Mouse (Mus musculus): ENCODE measurements around the gene Sp110. TPM values are rescaled to one million over a fixed set of nuclear protein-coding genes. Genes with fewer than 3 reads are reported as not detected.

The Sp110 gene
- 0.91 and 1.1 TPM in 2 replicates for polyA plus RNA-seq (2012; rRNA removed)

GRCm38 (mm10) chr1:85598271-85599012, at the start of gene Sp110:
TSS of gene Sp110 (minus strand) at chr1:85598817.

DNA sequence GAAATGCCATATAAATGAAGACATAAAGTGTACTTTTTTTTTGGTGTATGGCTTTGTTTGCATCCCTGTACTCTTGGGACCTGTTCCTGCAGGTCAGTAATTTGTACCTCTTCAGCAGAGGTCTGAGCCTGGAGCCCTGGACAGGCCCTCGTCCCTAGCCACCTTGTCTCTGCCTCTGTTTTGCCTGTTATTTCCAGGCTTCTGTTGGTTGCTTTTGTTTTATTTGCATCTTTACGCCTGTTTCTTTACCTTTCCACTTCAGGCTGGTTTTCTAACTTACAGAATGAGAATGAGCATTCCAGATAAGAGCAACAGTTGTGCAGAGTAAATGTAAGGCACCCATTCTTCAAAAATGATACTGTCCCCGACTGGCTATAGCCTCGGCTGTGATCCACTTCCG, 1.5 kb upstream of the Sp110 start, which contains the start of gene Sp140:
Gene Sp140, plus strand, starts transcription at position 301 of the 400 bp plus-strand sequence.

GRCm38 (mm10) chr1:85575376-85575775, 23.2 kb downstream of the Sp110 start, which contains the start of gene G530012D18Rik:
TSS of gene G530012D18Rik (plus strand) at chr1:85575676.

Other genes with a start within 250 kb of the Sp110 start
- not detected in 2 replicates for gene G530012D18Rik, start 23.1 kb downstream of the Sp110 start, polyA plus RNA-seq (2012; rRNA removed)
- gene Sp140, start 1.6 kb upstream of the Sp110 start, polyA plus RNA-seq (2012; rRNA removed): 0.94 and 0.98 TPM in 2 replicates
- gene Sp100, start 51.2 kb upstream of the Sp110 start, polyA plus RNA-seq (2012; rRNA removed): 0.49 and 0.68 TPM in 2 replicates
- 2.2 and 2.5 TPM in 2 replicates for gene A630001G21Rik, start 179.8 kb upstream of the Sp110 start, polyA plus RNA-seq (2012; rRNA removed)
- gene Cab39, start 194.6 kb upstream of the Sp110 start, polyA plus RNA-seq (2012; rRNA removed): 66.5 and 85.3 TPM in 2 replicates